Mouse (Mus musculus) neural tube, embryonic 11.5 days (tissue): ENCODE measurements at regions not wholly inside any gene's neighbourhood (a gene's known extent, or its start where the extent isn't known, plus 50 kb on each side); places are given as distances from the start of the nearest gene placed in this dataset.

ENCODE experiments used
- ATAC-seq: fragments of 200-750 bp; cut with Nextera tagmentation; 2 replicates; pipeline ENCODE4 v1.8.0; 2017; ENCODE audit warnings: moderate number of reproducible peaks, mild to moderate bottlenecking, moderate TSS enrichment, moderate library complexity; ENCODE audit not compliant: insufficient read depth, low FRiP score, low TSS enrichment
- DNase-seq: peaks from one replicate; pipeline ENCODE4 v3.0.0-alpha.2; 2015; ENCODE audit warnings: low spot score
- H3K27ac ChIP-seq: fragments of 300-500 bp; sonication (generic); 2 replicates; pipeline ENCODE4 v1.5.1; 2014; ENCODE audit warnings: low read depth, mild to moderate bottlenecking, low read length
- H3K27me3 ChIP-seq: fragments of 300-500 bp; sonication (generic); 2 replicates; pipeline ENCODE4 v1.6.1; 2014; ENCODE audit warnings: mild to moderate bottlenecking, low read length, mixed read lengths; ENCODE audit not compliant: control insufficient read depth, insufficient read depth
- H3K36me3 ChIP-seq: fragments of 300-500 bp; sonication (generic); 2 replicates; pipeline ENCODE4 v1.6.1; 2014; ENCODE audit warnings: mild to moderate bottlenecking, low read length, moderate library complexity, mixed read lengths; ENCODE audit not compliant: control insufficient read depth, insufficient read depth
- H3K4me1 ChIP-seq: fragments of 300-500 bp; sonication (generic); 2 replicates; pipeline ENCODE4 v1.6.1; 2014; ENCODE audit warnings: low read length, mixed read lengths; ENCODE audit not compliant: control insufficient read depth, insufficient read depth
- H3K4me2 ChIP-seq: fragments of 300-500 bp; sonication (generic); 2 replicates; pipeline ENCODE4 v1.6.1; 2014; ENCODE audit warnings: low read depth, mild to moderate bottlenecking, moderate library complexity
- H3K4me3 ChIP-seq: fragments of 300-500 bp; sonication (generic); 2 replicates; pipeline ENCODE4 v1.5.1; 2014; ENCODE audit warnings: low read depth, low read length
- H3K9ac ChIP-seq: fragments of 300-500 bp; sonication (generic); 2 replicates; pipeline ENCODE4 v1.6.1; 2014; ENCODE audit warnings: mild to moderate bottlenecking, low read length
- H3K9me3 ChIP-seq: fragments of 300-500 bp; sonication (generic); 2 replicates; pipeline ENCODE4 v1.6.1; 2016; ENCODE audit warnings: low read length; ENCODE audit not compliant: control insufficient read depth
- WGBS: fragments of 180-500 bp; shearing (Covaris S2); extraction: QIAGEN DNeasy Blood & Tissue Kit; methylation state at CpG from one replicate; pipeline ENCODE4 v1.1.7; 2014; 5-methylcytosine and 5-hydroxymethylcytosine counted together

DNA sequence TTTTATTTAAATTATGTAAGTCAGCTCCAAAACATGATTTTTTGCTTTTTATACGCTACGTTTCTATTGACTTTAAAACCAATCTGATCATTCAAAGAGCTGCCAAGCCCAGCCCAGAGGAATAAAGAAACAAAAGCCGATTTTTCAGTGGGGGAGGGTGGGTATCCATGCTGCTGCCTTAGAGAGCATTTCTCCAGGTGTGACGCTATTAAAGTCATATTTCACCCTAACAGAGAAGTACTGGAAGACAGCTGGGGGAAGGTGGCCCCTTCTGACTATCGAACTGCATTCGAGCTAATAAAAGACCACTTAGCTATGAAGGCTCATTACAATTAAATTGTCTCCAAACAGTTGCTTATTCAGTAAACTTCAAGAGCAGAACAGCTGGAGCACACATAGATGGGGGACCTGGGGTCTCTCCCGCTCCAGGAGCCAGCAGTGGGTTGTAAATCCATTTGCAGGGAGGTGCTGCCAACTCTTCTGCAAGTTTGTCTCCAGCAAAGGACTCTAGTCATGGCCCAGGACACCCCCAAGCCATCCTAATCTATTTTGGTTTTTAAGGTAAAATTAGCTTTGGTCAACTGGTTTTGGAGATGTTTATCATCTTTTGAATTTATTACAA lies 336.5 kb downstream of the Ets1 start:
- DNase-seq (no peak), ATAC-seq (no peak)
- H3K36me3 ChIP-seq: no peaks in the 10 kb centered on the region
- no peak overlapping the region for H3K9ac ChIP-seq
- no peak overlapping the region for H3K4me2 ChIP-seq
- no peaks in the 10 kb centered on the region for H3K27me3 ChIP-seq
- H3K27ac ChIP-seq: no peak overlapping the region
- no peaks in the 10 kb centered on the region for H3K9me3 ChIP-seq
- no peak overlapping the region for H3K4me3 ChIP-seq
- H3K4me1 ChIP-seq: no peaks in the 10 kb centered on the region
- WGBS: 54% methylated on average over 7 of the region's 7 CpGs

- 88% methylated on average over 7 of the region's 7 CpGs for WGBS
- Histone ChIP-seq H3K27me3 (no peaks in the 10 kb centered on the region), H3K9ac (no peak overlapping the region), H3K4me2 (no peak overlapping the region), H3K4me3 (no peak overlapping the region), H3K36me3 (no peaks in the 10 kb centered on the region), H3K4me1 (no peaks in the 10 kb centered on the region), H3K9me3 (no peaks in the 10 kb centered on the region), H3K27ac (no peak overlapping the region)
- ATAC-seq (no peak), DNase-seq (no peak)
Observed at GRCm38 (mm10) chr9:32977732-32978131, 341.7 kb downstream of the Ets1 start.

- no peak overlapping the region for H3K4me3 ChIP-seq
- no peak for ATAC-seq
- H3K27me3 ChIP-seq: no peaks in the 10 kb centered on the region
- H3K27ac ChIP-seq: no peak overlapping the region
- no peaks in the 10 kb centered on the region for H3K4me1 ChIP-seq
- no peak overlapping the region for H3K9ac ChIP-seq
- H3K36me3 ChIP-seq: no peaks in the 10 kb centered on the region
- no peak overlapping the region for H3K4me2 ChIP-seq
- no peaks in the 10 kb centered on the region for H3K9me3 ChIP-seq
- DNase-seq: no peak
Observed at GRCm38 (mm10) chr9:32980846-32981245, 344.8 kb downstream of the Ets1 start.

GRCm38 (mm10) chr9:32983182-32983581 lies 347.2 kb downstream of the Ets1 start:
- H3K4me1 ChIP-seq: no peaks in the 10 kb centered on the region
- no peak for DNase-seq
- 87% methylated on average over 2 of the region's 2 CpGs for WGBS

GRCm38 (mm10) chr9:32986836-32987673 lies 351.0 kb downstream of the Ets1 start:
- Histone ChIP-seq H3K9me3 (no peaks in the 10 kb centered on the region), H3K4me3 (no peak overlapping the region), H3K27me3 (no peaks in the 10 kb centered on the region), H3K4me1 (no peaks in the 10 kb centered on the region), H3K4me2 (no peak overlapping the region), H3K27ac (peak overlapping the region; percentile 56), H3K9ac (no peak overlapping the region), H3K36me3 (no peaks in the 10 kb centered on the region)
- no peak for ATAC-seq
- 49% methylated on average over 9 of the region's 9 CpGs for WGBS
- peak; percentile 67 for DNase-seq

More at GRCm38 (mm10) chr9:32983182-32983581, 347.2 kb downstream of the Ets1 start:
- no peak for ATAC-seq
- H3K27ac ChIP-seq: no peak overlapping the region
- H3K9ac ChIP-seq: no peak overlapping the region
- no peaks in the 10 kb centered on the region for H3K9me3 ChIP-seq
- H3K4me2 ChIP-seq: no peak overlapping the region
- no peaks in the 10 kb centered on the region for H3K36me3 ChIP-seq
- no peaks in the 10 kb centered on the region for H3K27me3 ChIP-seq
- no peak overlapping the region for H3K4me3 ChIP-seq

GRCm38 (mm10) chr9:32989006-32989405 lies 353.0 kb downstream of the Ets1 start:
- ATAC-seq (no peak), DNase-seq (no peak)
- Histone ChIP-seq H3K27ac (no peak overlapping the region), H3K9ac (no peak overlapping the region), H3K4me2 (no peak overlapping the region), H3K27me3 (no peaks in the 10 kb centered on the region), H3K36me3 (no peaks in the 10 kb centered on the region), H3K9me3 (no peaks in the 10 kb centered on the region), H3K4me3 (no peak overlapping the region), H3K4me1 (no peaks in the 10 kb centered on the region)
- 87% methylated on average over 1 of the region's 1 CpGs for WGBS

GRCm38 (mm10) chr9:32998323-32998722 lies 362.3 kb downstream of the Ets1 start:
- H3K27ac ChIP-seq: no peak overlapping the region

DNA sequence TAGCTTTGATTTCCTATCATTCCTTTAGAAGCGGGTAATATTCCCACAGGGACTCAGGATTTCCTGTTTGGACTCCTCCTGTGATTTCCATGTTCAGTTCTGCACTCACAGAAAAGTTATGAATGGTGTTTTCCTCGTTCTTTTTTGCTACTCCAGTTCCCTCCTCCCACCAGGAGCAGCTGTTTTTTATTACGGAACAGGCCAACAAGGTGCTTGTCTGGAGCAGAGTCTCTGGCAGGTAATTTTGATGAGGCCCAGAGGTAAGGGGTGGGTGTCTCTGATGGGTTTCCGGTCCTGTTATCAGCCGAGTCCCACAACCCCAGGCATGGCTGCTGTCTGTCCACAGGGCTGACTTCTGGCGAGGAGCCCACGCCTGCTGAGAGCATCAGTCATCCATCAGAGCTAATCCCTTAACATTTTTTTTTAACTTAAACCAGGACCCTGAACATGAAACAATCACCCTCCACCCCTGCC lies 364.7 kb downstream of the Ets1 start:
- no peak overlapping the region for H3K4me2 ChIP-seq
- DNase-seq (peak; percentile 14), ATAC-seq (no peak)
- no peak overlapping the region for H3K4me3 ChIP-seq
- 61% methylated on average over 7 of the region's 7 CpGs for WGBS
- no peaks in the 10 kb centered on the region; the same call in 1 of the 2 replicates for H3K9me3 ChIP-seq
- H3K27me3 ChIP-seq: no peaks in the 10 kb centered on the region
- no peaks in the 10 kb centered on the region for H3K36me3 ChIP-seq
- no peak overlapping the region for H3K27ac ChIP-seq
- H3K9ac ChIP-seq: no peak overlapping the region
- no peaks in the 10 kb centered on the region for H3K4me1 ChIP-seq

More at GRCm38 (mm10) chr9:32998323-32998722, 362.3 kb downstream of the Ets1 start:
- Histone ChIP-seq H3K4me1 (no peaks in the 10 kb centered on the region), H3K36me3 (no peaks in the 10 kb centered on the region), H3K9me3 (no peaks in the 10 kb centered on the region; the same call in 1 of the 2 replicates), H3K9ac (no peak overlapping the region), H3K27me3 (no peaks in the 10 kb centered on the region), H3K4me3 (no peak overlapping the region), H3K4me2 (no peak overlapping the region)
- 84% methylated on average over 1 of the region's 1 CpGs for WGBS
- ATAC-seq (no peak), DNase-seq (no peak)
